Mouse (Mus musculus): ENCODE measurements at regions not wholly inside any gene's neighbourhood (a gene's known extent, or its start where the extent isn't known, plus 50 kb on each side); places are given as distances from the start of the nearest gene placed in this dataset.

- H3K9ac ChIP-seq (ENCODE audit: control insufficient read depth, low read depth, low read length, poor library complexity, severe bottlenecking), result no peak overlapping the region
- no peak overlapping the region for H3K27ac ChIP-seq (ENCODE audit: control insufficient read depth, low read depth, low read length)
- no peaks in the 10 kb centered on the region for H3K79me2 ChIP-seq (ENCODE audit: control insufficient read depth, insufficient read depth, low read length, poor library complexity)
- H3K36me3 ChIP-seq (ENCODE audit: control insufficient read depth in 1 of 2, insufficient read depth in 2 of 2, low read length in 2 of 2), result no peaks in the 10 kb centered on the region
- H3K4me3 ChIP-seq (ENCODE audit: control insufficient read depth in 1 of 2, insufficient read depth in 1 of 2, low read depth in 2 of 2, low read length in 2 of 2), result no peak overlapping the region
- no peaks in the 10 kb centered on the region for H3K9me3 ChIP-seq (replicated peaks; ENCODE audit: insufficient read depth, low read length)
- no peaks in the 10 kb centered on the region for H3K4me1 ChIP-seq (ENCODE audit: control insufficient read depth in 1 of 2, insufficient read depth in 2 of 2, low read length in 2 of 2)
- no peak for DNase-seq (ENCODE audit: low read depth, low spot score)
- no peak for TF ChIP-seq TBP (IDR thresholded peaks at IDR 0.05; ENCODE audit: low read depth, low read length)
- TF ChIP-seq NRF1 (IDR thresholded peaks at IDR 0.05; ENCODE audit: insufficient read depth, low read depth, low read length, poor library complexity, severe bottlenecking), result no peak
- no peak for TF ChIP-seq EP300 (IDR thresholded peaks at IDR 0.05; ENCODE audit: low read depth in 1 of 2, low read length in 2 of 2)
- TF ChIP-seq SIN3A (IDR thresholded peaks at IDR 0.05; ENCODE audit: low read length), result no peak
- TF ChIP-seq POLR2A (IDR thresholded peaks at IDR 0.05; ENCODE audit: control insufficient read depth in 1 of 2, insufficient read depth in 1 of 2, low read depth in 1 of 2, low read length in 2 of 2, poor library complexity in 1 of 2), result no peak
- no peak for TF ChIP-seq GATA1 (IDR thresholded peaks at IDR 0.05; ENCODE audit: low read depth, low read length)
- no peak for TF ChIP-seq TAL1 (IDR thresholded peaks at IDR 0.05; ENCODE audit: low read length)
- H3K27me3 ChIP-seq (ENCODE audit: control insufficient read depth in 1 of 2, insufficient read depth in 2 of 2, low read length in 2 of 2), result no peaks in the 10 kb centered on the region
Measured at GRCm38 (mm10) chr13:99593846-99594813, 77.8 kb upstream of the Map1b start.

GRCm38 (mm10) chr13:99593243-99593635 lies 76.9 kb upstream of the Map1b start:
- H3K27me3 ChIP-seq (ENCODE audit: control insufficient read depth in 1 of 2, insufficient read depth in 2 of 2, low read length in 2 of 2), result no peaks in the 10 kb centered on the region
- H3K4me3 ChIP-seq (ENCODE audit: control insufficient read depth in 1 of 2, insufficient read depth in 1 of 2, low read depth in 2 of 2, low read length in 2 of 2), result no peak overlapping the region
- no peak for DNase-seq (ENCODE audit: low read depth, low spot score)
- no peak overlapping the region for H3K27ac ChIP-seq (ENCODE audit: control insufficient read depth, low read depth, low read length)
- H3K9me3 ChIP-seq (replicated peaks; ENCODE audit: insufficient read depth, low read length), result no peaks in the 10 kb centered on the region
- no peaks in the 10 kb centered on the region for H3K36me3 ChIP-seq (ENCODE audit: control insufficient read depth in 1 of 2, insufficient read depth in 2 of 2, low read length in 2 of 2)
- H3K4me1 ChIP-seq (ENCODE audit: control insufficient read depth in 1 of 2, insufficient read depth in 2 of 2, low read length in 2 of 2), result no peaks in the 10 kb centered on the region
- no peaks in the 10 kb centered on the region for H3K79me2 ChIP-seq (ENCODE audit: control insufficient read depth, insufficient read depth, low read length, poor library complexity)
- H3K9ac ChIP-seq (ENCODE audit: control insufficient read depth, low read depth, low read length, poor library complexity, severe bottlenecking), result no peak overlapping the region
- TF ChIP-seq ZMIZ1 (IDR thresholded peaks at IDR 0.05; ENCODE audit: low read depth, low read length) (no peak), JUND (IDR thresholded peaks at IDR 0.05; ENCODE audit: low read depth, low read length) (no peak), ZNF384 (IDR thresholded peaks at IDR 0.05; ENCODE audit: low read depth, low read length) (no peak), MAFK (IDR thresholded peaks at IDR 0.05; ENCODE audit: borderline replicate concordance, low read depth, low read length) (no peak)

- H3K4me3 ChIP-seq (ENCODE audit: control insufficient read depth in 1 of 2, insufficient read depth in 1 of 2, low read depth in 2 of 2, low read length in 2 of 2), result no peak overlapping the region
- no peaks in the 10 kb centered on the region for H3K79me2 ChIP-seq (ENCODE audit: control insufficient read depth, insufficient read depth, low read length, poor library complexity)
- no peaks in the 10 kb centered on the region for H3K27me3 ChIP-seq (ENCODE audit: control insufficient read depth in 1 of 2, insufficient read depth in 2 of 2, low read length in 2 of 2)
- no peaks in the 10 kb centered on the region for H3K9me3 ChIP-seq (replicated peaks; ENCODE audit: insufficient read depth, low read length)
- no peaks in the 10 kb centered on the region for H3K4me1 ChIP-seq (ENCODE audit: control insufficient read depth in 1 of 2, insufficient read depth in 2 of 2, low read length in 2 of 2)
- H3K27ac ChIP-seq (ENCODE audit: control insufficient read depth, low read depth, low read length), result no peak overlapping the region
- no peaks in the 10 kb centered on the region for H3K36me3 ChIP-seq (ENCODE audit: control insufficient read depth in 1 of 2, insufficient read depth in 2 of 2, low read length in 2 of 2)
- no peak for DNase-seq (ENCODE audit: low read depth, low spot score)
- H3K9ac ChIP-seq (ENCODE audit: control insufficient read depth, low read depth, low read length, poor library complexity, severe bottlenecking), result no peak overlapping the region
- TF ChIP-seq TCF12 (IDR thresholded peaks at IDR 0.05; ENCODE audit: low read depth, low read length) (no peak), GATA1 (IDR thresholded peaks at IDR 0.05; ENCODE audit: low read depth, low read length) (no peak), POLR2AphosphoS2 (IDR thresholded peaks at IDR 0.05; ENCODE audit: low read length) (no peak), MEF2A (IDR thresholded peaks at IDR 0.05; ENCODE audit: extremely low read depth, insufficient replicate concordance, low read depth, low read length, poor library complexity, severe bottlenecking) (no peak), HCFC1 (IDR thresholded peaks at IDR 0.05; ENCODE audit: low read depth, low read length) (no peak), SMC3 (IDR thresholded peaks at IDR 0.05; ENCODE audit: low read depth, low read length) (no peak), TAL1 (IDR thresholded peaks at IDR 0.05; ENCODE audit: low read length) (no peak), MYC (IDR thresholded peaks at IDR 0.05; ENCODE audit: low read depth, low read length) (no peak), EP300 (IDR thresholded peaks at IDR 0.05; ENCODE audit: low read depth in 1 of 2, low read length in 2 of 2) (no peak), RCOR1 (IDR thresholded peaks at IDR 0.05; ENCODE audit: low read depth, low read length) (no peak), ETS1 (IDR thresholded peaks at IDR 0.05; ENCODE audit: low read depth, low read length) (no peak), MAFK (IDR thresholded peaks at IDR 0.05; ENCODE audit: borderline replicate concordance, low read depth, low read length) (no peak), UBTF (IDR thresholded peaks at IDR 0.05; ENCODE audit: borderline replicate concordance, insufficient read depth, low read depth, low read length) (no peak), BHLHE40 (IDR thresholded peaks at IDR 0.05; ENCODE audit: borderline replicate concordance, low read depth, low read length) (no peak), USF1 (IDR thresholded peaks at IDR 0.05; ENCODE audit: low read depth, low read length) (no peak), NRF1 (IDR thresholded peaks at IDR 0.05; ENCODE audit: insufficient read depth, low read depth, low read length, poor library complexity, severe bottlenecking) (no peak)
Measured at GRCm38 (mm10) chr13:99592596-99593242, 76.4 kb upstream of the Map1b start.
